Mouse (Mus musculus): Measurements from ENCODE around the gene Arhgef1. TPM values are rescaled to one million over a fixed set of nuclear protein-coding genes. Genes with fewer than 3 reads are reported as not detected.

Arhgef1 gene
- 136 and 219 TPM in 2 replicates for polyA plus RNA-seq (2012; ENCODE audit: insufficient read depth, low replicate concordance)

- Histone ChIP-seq H3K9me3 (no peaks in the 10 kb centered on the region), H3K27me3 (replicated peaks) (no peaks in the 10 kb centered on the region), H3K36me3 (replicated peaks; ENCODE audit: low read length) (peaks cover 25% of the 10 kb centered on the region), H3K4me3 (replicated peaks) (peak within 1 kb of the TSS; percentile 98), H3K4me1 (peaks cover 53% of the 10 kb centered on the region)
- TF ChIP-seq FLI1 (IDR thresholded peaks at IDR 0.05; ENCODE audit: low read length) (no peak), GATA1 (IDR thresholded peaks at IDR 0.05; ENCODE audit: borderline replicate concordance, low read length) (no peak)
Observed at GRCm38 (mm10) chr7:24902630-24903443, at the start of gene Arhgef1. TSS of gene Arhgef1 (plus strand) at chr7:24902912.

DNA sequence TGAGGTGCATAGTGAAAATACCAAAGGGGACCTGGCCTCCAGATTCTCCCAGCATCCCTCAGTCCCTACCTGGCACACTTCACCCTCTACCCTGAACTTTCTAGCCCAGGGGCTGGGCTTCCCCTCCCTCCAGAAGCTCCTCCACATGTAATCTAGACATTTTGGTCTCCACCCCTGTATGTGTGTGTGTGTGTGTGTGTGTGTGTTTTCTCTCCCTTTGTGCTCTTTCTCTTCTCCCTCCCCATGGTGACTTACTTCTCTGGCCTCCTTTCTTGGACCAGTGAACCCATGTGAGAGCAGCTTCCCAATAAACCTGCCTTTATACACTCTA lies 49.5 kb upstream of the Arhgef1 start:
- H3K4me1 ChIP-seq, result peaks cover 85% of the 10 kb centered on the region
- no peaks in the 10 kb centered on the region for H3K36me3 ChIP-seq (replicated peaks; ENCODE audit: low read length)
- TF ChIP-seq FLI1 (IDR thresholded peaks at IDR 0.05; ENCODE audit: low read length), result no peak
- TF ChIP-seq GATA1 (IDR thresholded peaks at IDR 0.05; ENCODE audit: borderline replicate concordance, low read length), result no peak
- H3K27me3 ChIP-seq (replicated peaks), result no peaks in the 10 kb centered on the region
- H3K9me3 ChIP-seq, result no peaks in the 10 kb centered on the region
- no peak overlapping the region for H3K4me3 ChIP-seq (replicated peaks)

- peaks cover 85% of the 10 kb centered on the region for H3K4me1 ChIP-seq
- peak overlapping the region; percentile 74 for H3K4me3 ChIP-seq (replicated peaks)
- no peak for TF ChIP-seq FLI1 (IDR thresholded peaks at IDR 0.05; ENCODE audit: low read length)
- no peak for TF ChIP-seq GATA1 (IDR thresholded peaks at IDR 0.05; ENCODE audit: borderline replicate concordance, low read length)
Observed at GRCm38 (mm10) chr7:24853695-24854094, 49.0 kb upstream of the Arhgef1 start.

GRCm38 (mm10) chr7:24856460-24857120 lies 46.1 kb upstream of the Arhgef1 start:
- Histone ChIP-seq H3K9me3 (no peaks in the 10 kb centered on the region), H3K4me1 (peaks cover 72% of the 10 kb centered on the region), H3K4me3 (replicated peaks) (no peak overlapping the region), H3K36me3 (replicated peaks; ENCODE audit: low read length) (no peaks in the 10 kb centered on the region), H3K27me3 (replicated peaks) (peaks cover 3% of the 10 kb centered on the region)
- TF ChIP-seq FLI1 (IDR thresholded peaks at IDR 0.05; ENCODE audit: low read length) (no peak), GATA1 (IDR thresholded peaks at IDR 0.05; ENCODE audit: borderline replicate concordance, low read length) (no peak)

More at GRCm38 (mm10) chr7:24853695-24854094, 49.0 kb upstream of the Arhgef1 start:
- Histone ChIP-seq H3K9me3 (no peaks in the 10 kb centered on the region), H3K27me3 (replicated peaks) (no peaks in the 10 kb centered on the region), H3K36me3 (replicated peaks; ENCODE audit: low read length) (no peaks in the 10 kb centered on the region)

DNA sequence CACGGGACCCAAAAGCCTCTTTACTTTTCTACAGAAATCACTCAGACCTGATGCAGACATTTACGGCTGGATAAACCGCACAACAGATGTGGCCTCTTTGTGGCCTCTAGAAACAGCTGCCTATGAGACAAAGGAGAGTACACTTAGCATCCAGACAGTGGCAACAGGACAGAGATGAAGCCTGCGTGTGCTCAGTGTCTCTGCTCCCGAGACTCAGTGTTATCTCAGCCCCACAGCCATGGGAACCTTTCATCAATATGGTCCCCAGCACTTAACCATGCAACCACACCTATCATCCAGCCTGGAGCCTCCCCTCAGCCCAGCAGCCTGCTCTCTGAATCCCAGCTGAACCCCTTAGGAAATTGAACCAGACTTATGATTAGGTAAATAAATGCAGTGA lies 43.5 kb upstream of the Arhgef1 start:
- no peaks in the 10 kb centered on the region for H3K9me3 ChIP-seq
- peaks cover 57% of the 10 kb centered on the region for H3K4me1 ChIP-seq
- peaks cover 3% of the 10 kb centered on the region for H3K27me3 ChIP-seq (replicated peaks)
- H3K36me3 ChIP-seq (replicated peaks; ENCODE audit: low read length), result no peaks in the 10 kb centered on the region
- TF ChIP-seq GATA1 (IDR thresholded peaks at IDR 0.05; ENCODE audit: borderline replicate concordance, low read length), result no peak
- TF ChIP-seq FLI1 (IDR thresholded peaks at IDR 0.05; ENCODE audit: low read length), result no peak
- H3K4me3 ChIP-seq (replicated peaks), result peak overlapping the region; percentile 38

GRCm38 (mm10) chr7:24861913-24862312 lies 40.8 kb upstream of the Arhgef1 start, which contains the start of gene Gm9844:
TSS of gene Gm9844 (plus strand) at chr7:24862213.
- TF ChIP-seq FLI1 (IDR thresholded peaks at IDR 0.05; ENCODE audit: low read length), result no peak
- TF ChIP-seq GATA1 (IDR thresholded peaks at IDR 0.05; ENCODE audit: borderline replicate concordance, low read length), result no peak

DNA sequence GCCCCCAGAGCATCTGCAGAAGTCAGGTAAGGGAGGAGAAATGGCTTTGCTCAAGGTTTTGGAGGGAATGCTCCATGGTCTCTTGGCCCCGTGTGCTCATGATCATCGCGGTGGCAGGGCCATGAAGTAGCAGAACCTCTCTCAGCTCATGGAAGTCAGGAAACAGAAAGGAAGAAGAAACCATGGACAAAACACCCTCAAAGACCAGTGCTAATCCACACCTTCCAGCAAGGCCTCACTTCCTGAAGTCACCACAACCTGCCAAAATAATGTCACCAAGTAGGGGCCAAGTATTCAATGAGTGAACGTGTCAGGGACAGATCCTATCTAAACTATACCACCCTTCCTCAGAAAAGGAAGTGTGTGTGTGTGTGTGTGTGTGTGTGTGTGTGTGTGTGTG lies 39.9 kb upstream of the Arhgef1 start:
- Histone ChIP-seq H3K36me3 (replicated peaks; ENCODE audit: low read length) (no peaks in the 10 kb centered on the region), H3K9me3 (no peaks in the 10 kb centered on the region), H3K27me3 (replicated peaks) (peaks cover 19% of the 10 kb centered on the region), H3K4me3 (replicated peaks) (no peak overlapping the region), H3K4me1 (peaks cover 40% of the 10 kb centered on the region)
- no peak for TF ChIP-seq FLI1 (IDR thresholded peaks at IDR 0.05; ENCODE audit: low read length)
- TF ChIP-seq GATA1 (IDR thresholded peaks at IDR 0.05; ENCODE audit: borderline replicate concordance, low read length), result no peak; the same call in 2 of the 3 replicates

More at GRCm38 (mm10) chr7:24861913-24862312, 40.8 kb upstream of the Arhgef1 start, which contains the start of gene Gm9844:
- Histone ChIP-seq H3K9me3 (no peaks in the 10 kb centered on the region), H3K4me1 (peaks cover 42% of the 10 kb centered on the region), H3K36me3 (replicated peaks; ENCODE audit: low read length) (no peaks in the 10 kb centered on the region), H3K27me3 (replicated peaks) (peaks cover 13% of the 10 kb centered on the region), H3K4me3 (replicated peaks) (no peak within 1 kb of the TSS)

DNA sequence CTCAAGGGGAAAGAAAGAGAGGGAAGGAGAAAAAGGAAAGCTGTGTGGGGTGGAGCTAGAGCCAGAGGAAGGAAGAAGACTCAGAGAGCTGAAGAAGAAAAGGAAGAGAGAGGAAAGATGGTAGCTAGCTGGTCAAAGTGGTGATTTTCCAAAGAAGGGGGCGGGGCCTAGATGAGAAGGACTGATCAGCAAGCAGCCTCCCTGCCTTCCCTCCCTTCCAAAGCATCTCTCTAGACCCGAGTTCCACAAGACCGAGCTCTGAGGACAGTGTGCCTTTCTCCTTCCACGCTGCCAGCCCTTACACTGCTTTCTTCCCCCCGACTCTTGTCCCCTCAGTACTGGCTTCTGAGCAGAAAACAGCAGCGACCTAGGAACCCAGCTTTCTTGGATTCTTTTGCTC lies 38.6 kb upstream of the Arhgef1 start:
- peaks cover 26% of the 10 kb centered on the region for H3K27me3 ChIP-seq (replicated peaks)
- peaks cover 29% of the 10 kb centered on the region for H3K4me1 ChIP-seq
- no peak for TF ChIP-seq GATA1 (IDR thresholded peaks at IDR 0.05; ENCODE audit: borderline replicate concordance, low read length)
- no peak for TF ChIP-seq FLI1 (IDR thresholded peaks at IDR 0.05; ENCODE audit: low read length)
- no peaks in the 10 kb centered on the region for H3K36me3 ChIP-seq (replicated peaks; ENCODE audit: low read length)
- H3K4me3 ChIP-seq (replicated peaks), result no peak overlapping the region
- no peaks in the 10 kb centered on the region for H3K9me3 ChIP-seq

DNA sequence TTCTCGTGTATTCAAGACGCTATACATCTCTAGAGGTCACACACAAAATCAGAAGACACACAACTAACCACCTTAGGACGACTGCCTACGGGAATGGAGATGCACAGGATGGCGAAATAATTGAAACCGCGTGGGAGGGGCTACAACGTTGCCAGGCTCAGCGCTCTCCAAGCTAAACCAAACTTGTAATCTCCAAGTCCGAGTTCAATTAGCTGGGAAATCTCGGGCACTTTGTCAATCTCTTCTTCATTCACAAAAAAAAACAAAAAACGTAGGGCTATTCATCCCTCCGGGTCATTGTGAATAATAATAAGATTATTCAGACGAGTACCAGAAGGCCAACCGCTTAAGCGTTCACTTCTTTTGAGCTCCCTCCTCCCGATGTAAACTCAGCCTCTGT lies 33.6 kb upstream of the Arhgef1 start:
- no peak for TF ChIP-seq FLI1 (IDR thresholded peaks at IDR 0.05; ENCODE audit: low read length)
- no peak for TF ChIP-seq GATA1 (IDR thresholded peaks at IDR 0.05; ENCODE audit: borderline replicate concordance, low read length)
- Histone ChIP-seq H3K4me3 (replicated peaks) (no peak overlapping the region), H3K36me3 (replicated peaks; ENCODE audit: low read length) (no peaks in the 10 kb centered on the region), H3K9me3 (peaks cover 6% of the 10 kb centered on the region), H3K27me3 (replicated peaks) (peaks cover 58% of the 10 kb centered on the region), H3K4me1 (peaks cover 25% of the 10 kb centered on the region)
